Mouse (Mus musculus): Measurements from ENCODE around the gene Wnk1.

DNA sequence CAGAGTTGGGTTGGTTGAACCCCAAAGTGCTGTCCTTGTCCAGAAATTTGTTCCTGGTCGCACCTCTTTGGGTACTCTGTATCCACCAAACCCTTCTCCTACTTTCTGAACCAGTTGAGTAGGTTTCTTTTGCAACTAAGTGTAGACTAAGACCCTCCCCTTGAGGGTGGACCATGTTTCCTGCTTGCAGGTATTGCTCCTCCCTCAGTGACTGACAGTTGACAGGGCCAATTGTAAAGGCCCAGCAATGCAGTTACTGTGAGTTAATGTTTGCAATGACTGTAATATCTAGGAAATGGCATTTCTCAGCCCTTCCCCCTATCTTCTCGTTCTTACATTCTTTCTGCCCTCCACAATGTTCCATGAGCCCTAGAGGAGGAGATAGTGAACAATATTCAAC, 34.2 kb upstream of the Wnk1 start:
- TF ChIP-seq CTCF (IDR thresholded peaks at IDR 0.05; ENCODE audit: low read depth) (no peak), EP300 (IDR thresholded peaks at IDR 0.05; ENCODE audit: low read depth) (no peak)

Data from liver, embryonic 14.5 days (tissue).